Mouse (Mus musculus) intestine, postnatal 0 days (tissue): Measurements from ENCODE around the gene Son. TPM values are rescaled to one million over a fixed set of nuclear protein-coding genes. Genes with fewer than 3 reads are reported as not detected.

ENCODE experiments used
- ATAC-seq: fragments of 200-750 bp; cut with Nextera tagmentation; 2 replicates; pipeline ENCODE4 v1.8.0; 2017; ENCODE audit warnings: mild to moderate bottlenecking, moderate TSS enrichment, moderate library complexity
- H3K27ac ChIP-seq: fragments of 300-500 bp; sonication (generic); 2 replicates; pipeline ENCODE4 v1.5.1; 2014; ENCODE audit warnings: mild to moderate bottlenecking, low read depth, low read length, moderate library complexity
- H3K27me3 ChIP-seq: fragments of 300-500 bp; sonication (generic); replicated peaks from 2 replicates; pipeline ENCODE4 v1.6.1; 2014; ENCODE audit warnings: low read length, mixed read lengths; ENCODE audit not compliant: control insufficient read depth, insufficient read depth
- H3K36me3 ChIP-seq: fragments of 300-500 bp; sonication (generic); 2 replicates; pipeline ENCODE4 v1.6.1; 2014; ENCODE audit warnings: mild to moderate bottlenecking, moderate library complexity; ENCODE audit not compliant: control insufficient read depth, insufficient read depth
- H3K4me1 ChIP-seq: fragments of 300-500 bp; sonication (generic); replicated peaks from 2 replicates; pipeline ENCODE4 v1.6.1; 2014; ENCODE audit warnings: antibody characterized with exemption, low read length, mixed read lengths; ENCODE audit not compliant: control insufficient read depth, insufficient read depth
- H3K4me2 ChIP-seq: fragments of 300-500 bp; sonication (generic); replicated peaks from 2 replicates; pipeline ENCODE4 v1.6.1; 2014; ENCODE audit warnings: low read depth, mild to moderate bottlenecking, moderate library complexity
- H3K4me3 ChIP-seq: fragments of 300-500 bp; sonication (generic); 2 replicates; pipeline ENCODE4 v1.5.1; 2014; ENCODE audit warnings: low read depth, low read length
- H3K9ac ChIP-seq: fragments of 300-500 bp; sonication (generic); 2 replicates; pipeline ENCODE4 v1.6.1; 2014; ENCODE audit warnings: mild to moderate bottlenecking, low read depth, low read length
- H3K9me3 ChIP-seq: fragments of 300-500 bp; sonication (generic); 2 replicates; pipeline ENCODE4 v1.6.1; 2016; ENCODE audit warnings: mixed run types; ENCODE audit not compliant: control insufficient read depth
- CTCF ChIP-seq: sonication (generic); IDR thresholded peaks from 2 replicates; pipeline ENCODE4 v1.5.1; 2016; ENCODE audit warnings: low read depth, mild to moderate bottlenecking, control low read depth, antibody characterized with exemption, moderate library complexity
- WGBS: fragments of 180-500 bp; shearing (Covaris S2); extraction: QIAGEN DNeasy Blood & Tissue Kit; methylation state at CpG from one replicate; pipeline ENCODE4 v1.1.7; 2014; 5-methylcytosine and 5-hydroxymethylcytosine counted together
- polyA plus RNA-seq: library from polyadenylated mRNA; unstranded; fragments of >200 nt; fragmentation: Nextera tagmentation; extraction: Ambion mirVana; gene quantifications from 2 replicates; pipeline ENCODE4 v1.2.1, GENCODE M21; 2015

The Son gene
- polyA plus RNA-seq, 1 experiment from 2014 or later = 71.1 TPM

DNA sequence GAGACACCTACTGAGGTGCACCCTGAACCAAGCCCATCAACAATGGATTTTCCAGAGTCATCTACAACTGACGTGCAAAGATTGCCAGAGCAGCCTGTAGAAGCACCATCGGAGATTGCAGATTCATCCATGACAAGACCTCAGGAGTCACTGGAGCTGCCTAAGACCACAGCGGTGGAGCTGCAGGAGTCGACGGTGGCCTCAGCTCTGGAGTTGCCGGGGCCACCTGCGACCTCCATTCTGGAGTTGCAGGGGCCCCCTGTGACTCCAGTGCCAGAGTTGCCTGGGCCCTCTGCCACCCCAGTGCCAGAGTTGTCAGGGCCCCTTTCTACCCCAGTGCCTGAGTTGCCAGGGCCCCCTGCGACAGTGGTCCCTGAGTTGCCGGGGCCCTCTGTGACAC is 8.0 kb downstream of the Son start:
- no peak overlapping the region for H3K27ac ChIP-seq
- no peak for TF ChIP-seq CTCF
- H3K9ac ChIP-seq = no peak overlapping the region
- no peaks in the 10 kb centered on the region for H3K9me3 ChIP-seq
- ATAC-seq = no peak
- H3K4me1 ChIP-seq = no peaks in the 10 kb centered on the region
- H3K4me3 ChIP-seq = no peak overlapping the region
- H3K36me3 ChIP-seq = peaks cover 74% of the 10 kb centered on the region
- 97% methylated on average over 9 of the region's 9 CpGs for WGBS
- H3K27me3 ChIP-seq = no peaks in the 10 kb centered on the region
- H3K4me2 ChIP-seq = no peak overlapping the region

DNA sequence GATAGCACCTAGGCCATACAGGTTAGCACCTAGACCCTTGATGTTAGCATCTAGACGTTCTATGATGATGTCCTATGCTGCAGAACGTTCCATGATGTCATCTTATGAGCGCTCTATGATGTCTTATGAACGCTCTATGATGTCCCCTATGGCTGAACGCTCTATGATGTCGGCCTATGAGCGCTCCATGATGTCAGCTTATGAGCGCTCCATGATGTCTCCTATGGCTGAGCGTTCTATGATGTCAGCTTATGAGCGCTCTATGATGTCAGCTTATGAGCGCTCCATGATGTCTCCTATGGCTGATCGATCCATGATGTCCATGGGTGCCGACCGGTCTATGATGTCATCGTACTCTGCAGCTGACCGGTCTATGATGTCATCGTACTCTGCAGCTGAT is 10.0 kb downstream of the Son start:
- H3K4me1 ChIP-seq = no peaks in the 10 kb centered on the region
- no peak overlapping the region for H3K4me3 ChIP-seq
- peak; percentile 32 for ATAC-seq
- WGBS = 99% methylated on average over 17 of the region's 17 CpGs
- H3K4me2 ChIP-seq = no peak overlapping the region
- H3K9me3 ChIP-seq = no peaks in the 10 kb centered on the region
- no peak for TF ChIP-seq CTCF
- H3K9ac ChIP-seq = no peak overlapping the region
- H3K27ac ChIP-seq = no peak overlapping the region; the same call in 1 of the 2 replicates
- H3K36me3 ChIP-seq = peaks cover 82% of the 10 kb centered on the region
- H3K27me3 ChIP-seq = no peaks in the 10 kb centered on the region

DNA sequence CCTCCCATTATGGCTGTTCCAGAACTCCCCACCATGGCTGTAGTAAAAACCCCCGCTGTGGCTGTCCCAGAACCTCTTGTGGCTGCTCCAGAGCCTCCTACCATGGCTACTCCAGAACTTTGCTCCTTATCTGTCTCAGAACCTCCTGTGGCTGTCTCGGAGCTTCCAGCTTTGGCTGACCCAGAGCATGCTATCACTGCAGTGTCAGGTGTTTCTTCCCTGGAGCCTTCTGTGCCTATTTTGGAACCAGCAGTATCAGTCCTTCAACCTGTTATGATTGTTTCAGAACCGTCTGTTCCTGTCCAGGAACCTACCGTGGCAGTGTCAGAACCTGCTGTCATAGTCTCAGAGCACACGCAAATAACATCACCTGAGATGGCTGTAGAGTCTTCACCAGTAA is 11.2 kb downstream of the Son start:
- Histone ChIP-seq H3K4me3 (no peak overlapping the region), H3K27ac (peak overlapping the region; percentile 11; the same call in 1 of the 2 replicates), H3K4me1 (no peaks in the 10 kb centered on the region), H3K4me2 (no peak overlapping the region), H3K9me3 (no peaks in the 10 kb centered on the region), H3K27me3 (no peaks in the 10 kb centered on the region), H3K9ac (no peak overlapping the region), H3K36me3 (peaks cover 90% of the 10 kb centered on the region)
- TF ChIP-seq CTCF = no peak
- 94% methylated on average over 5 of the region's 5 CpGs for WGBS
- ATAC-seq = no peak

DNA sequence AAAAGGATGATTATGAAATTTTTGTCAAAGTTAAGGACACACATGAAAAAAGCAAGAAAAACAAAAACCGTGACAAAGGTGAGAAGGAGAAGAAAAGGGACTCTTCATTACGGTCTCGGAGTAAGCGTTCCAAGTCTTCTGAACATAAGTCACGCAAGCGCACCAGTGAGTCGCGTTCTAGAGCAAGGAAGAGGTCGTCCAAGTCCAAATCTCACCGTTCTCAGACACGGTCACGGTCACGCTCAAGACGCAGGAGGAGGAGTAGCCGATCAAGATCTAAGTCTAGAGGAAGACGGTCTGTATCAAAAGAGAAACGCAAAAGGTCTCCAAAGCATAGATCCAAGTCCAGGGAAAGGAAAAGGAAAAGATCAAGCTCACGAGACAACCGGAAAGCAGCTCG is 12.5 kb downstream of the Son start:
- ATAC-seq = no peak
- no peak overlapping the region for H3K9ac ChIP-seq
- WGBS = 98% methylated on average over 20 of the region's 20 CpGs

DNA sequence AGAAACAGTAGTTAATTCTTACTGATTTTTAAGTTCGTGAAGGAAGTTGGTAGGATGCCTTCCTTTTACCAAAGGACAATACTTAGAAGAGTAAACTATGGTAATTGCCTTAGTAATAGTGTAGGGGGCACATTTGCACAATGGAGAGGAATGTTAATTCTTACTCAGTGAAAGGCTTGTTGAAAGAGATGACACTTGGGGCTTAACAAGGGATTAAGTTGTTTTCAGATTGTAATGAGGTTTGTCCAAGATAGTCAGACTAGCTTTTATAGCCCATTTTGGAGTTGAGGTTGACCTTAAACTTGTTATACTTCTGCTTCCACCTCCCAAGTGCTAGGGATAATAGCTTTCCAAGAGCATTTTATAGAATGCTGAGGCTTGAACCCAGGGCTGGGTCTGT is 14.1 kb downstream of the Son start:
- no peaks in the 10 kb centered on the region for H3K9me3 ChIP-seq
- H3K9ac ChIP-seq = no peak overlapping the region
- no peak overlapping the region; the same call in 1 of the 2 replicates for H3K27ac ChIP-seq
- TF ChIP-seq CTCF = no peak
- H3K4me2 ChIP-seq = no peak overlapping the region
- H3K36me3 ChIP-seq = peaks cover 94% of the 10 kb centered on the region
- 57% methylated on average over 1 of the region's 1 CpGs for WGBS
- H3K27me3 ChIP-seq = no peaks in the 10 kb centered on the region
- H3K4me3 ChIP-seq = no peak overlapping the region
- no peaks in the 10 kb centered on the region for H3K4me1 ChIP-seq
- no peak for ATAC-seq

More for the DNA sequence above, 12.5 kb downstream of the Son start:
- H3K27me3 ChIP-seq = no peaks in the 10 kb centered on the region
- no peak for TF ChIP-seq CTCF
- no peak overlapping the region for H3K4me2 ChIP-seq
- H3K9me3 ChIP-seq = no peaks in the 10 kb centered on the region
- 0 out of 2 replicates have a peak overlapping the region, but pooled peaks have one; percentile 4 for H3K27ac ChIP-seq
- no peaks in the 10 kb centered on the region for H3K4me1 ChIP-seq
- peaks cover 94% of the 10 kb centered on the region for H3K36me3 ChIP-seq
- no peak overlapping the region for H3K4me3 ChIP-seq

DNA sequence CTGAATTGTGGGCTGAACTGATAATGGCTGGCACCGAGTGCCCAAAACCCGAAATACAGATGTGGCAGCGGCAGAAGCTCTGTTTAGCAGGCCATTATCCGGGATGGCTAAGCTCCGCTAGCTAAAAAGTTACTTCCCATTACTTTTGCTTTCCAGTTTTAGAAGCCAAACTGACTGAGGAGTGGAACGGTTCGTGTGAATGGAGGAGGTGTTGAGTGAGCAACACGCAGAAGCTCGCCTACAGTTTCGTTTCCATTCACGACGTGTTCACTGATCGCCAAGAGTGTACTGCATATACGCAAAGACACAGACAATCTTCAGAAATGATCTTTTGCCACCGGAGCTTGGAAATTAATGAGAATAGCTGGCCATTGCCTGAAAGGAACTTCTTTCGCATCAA is 15.0 kb downstream of the Son start:
- no peak overlapping the region for H3K4me3 ChIP-seq
- no peak for ATAC-seq
- H3K9me3 ChIP-seq = no peaks in the 10 kb centered on the region
- H3K36me3 ChIP-seq = peaks cover 91% of the 10 kb centered on the region
- 93% methylated on average over 16 of the region's 16 CpGs for WGBS
- H3K27ac ChIP-seq = no peak overlapping the region
- no peaks in the 10 kb centered on the region for H3K27me3 ChIP-seq
- H3K4me1 ChIP-seq = no peaks in the 10 kb centered on the region
- no peak overlapping the region for H3K9ac ChIP-seq
- no peak for TF ChIP-seq CTCF
- no peak overlapping the region for H3K4me2 ChIP-seq

DNA sequence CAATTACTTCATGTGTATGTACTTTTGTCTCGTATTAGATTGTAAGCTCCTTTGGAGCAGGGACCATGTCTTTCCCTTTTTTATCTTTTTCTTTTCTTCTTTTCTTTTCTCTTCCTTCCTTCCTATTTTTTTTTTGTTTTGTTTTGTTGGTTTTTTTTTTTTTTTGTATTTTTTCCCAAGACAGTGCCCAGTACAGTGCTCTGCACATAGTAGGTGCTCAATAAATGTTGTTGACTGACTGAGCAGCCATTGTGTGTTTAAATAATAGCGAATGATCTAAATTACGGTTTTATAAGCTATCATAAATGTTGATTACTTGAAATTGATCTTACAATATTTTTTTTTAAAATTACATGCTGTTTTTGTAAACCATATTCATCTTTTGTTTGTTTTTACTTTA is 16.5 kb downstream of the Son start:
- WGBS = 94% methylated on average over 3 of the region's 3 CpGs
- H3K9ac ChIP-seq = no peak overlapping the region
- H3K4me1 ChIP-seq = no peaks in the 10 kb centered on the region
- H3K4me3 ChIP-seq = no peak overlapping the region
- TF ChIP-seq CTCF = no peak
- no peaks in the 10 kb centered on the region for H3K9me3 ChIP-seq
- no peak for ATAC-seq
- no peak overlapping the region for H3K27ac ChIP-seq
- H3K27me3 ChIP-seq = no peaks in the 10 kb centered on the region
- peaks cover 82% of the 10 kb centered on the region for H3K36me3 ChIP-seq
- no peak overlapping the region for H3K4me2 ChIP-seq
